Mouse (Mus musculus): ENCODE data around the gene Mindy4. TPM values are rescaled to one million over a fixed set of nuclear protein-coding genes. Genes with fewer than 3 reads are reported as not detected.

Mindy4 gene
- polyA plus RNA-seq, 1 experiment from 2014 or later = 7.7 TPM

GRCm38 (mm10) chr6:55332773-55333109 is 129.6 kb downstream of the Mindy4 start:
- H3K4me1 ChIP-seq (ENCODE audit: control insufficient read depth, insufficient read depth, low read length) = peaks cover 24% of the 10 kb centered on the region

GRCm38 (mm10) chr6:55335989-55336514 is 132.9 kb downstream of the Mindy4 start, which contains the start of gene Aqp1:
Aqp1 (plus strand) TSS chr6:55336432.
- H3K4me3 ChIP-seq (replicated peaks; ENCODE audit: low read length) = peak within 1 kb of the TSS; percentile 12; the same call in 1 of the 2 replicates
- peak; percentile 86 for ATAC-seq (ENCODE audit: insufficient read depth, low FRiP score)
- H3K9me3 ChIP-seq (replicated peaks; ENCODE audit: control insufficient read depth, low read length) = no peaks in the 10 kb centered on the region
- 6% methylated on average over 12 of the region's 12 CpGs for WGBS
- H3K4me1 ChIP-seq (ENCODE audit: control insufficient read depth, insufficient read depth, low read length) = peaks cover 35% of the 10 kb centered on the region
- peak within 1 kb of the TSS; percentile 13; the same call in 1 of the 2 replicates for H3K27ac ChIP-seq (ENCODE audit: low read length)
- H3K9ac ChIP-seq (ENCODE audit: low read length) = peak within 1 kb of the TSS; percentile 32; the same call in 1 of the 2 replicates
- peak within 1 kb of the TSS; percentile 16; the same call in 1 of the 2 replicates for H3K4me2 ChIP-seq (ENCODE audit: low read depth, low read length)
- no peaks in the 10 kb centered on the region for H3K27me3 ChIP-seq (ENCODE audit: control insufficient read depth, insufficient read depth, low read length)
- no peaks in the 10 kb centered on the region for H3K36me3 ChIP-seq (ENCODE audit: control insufficient read depth, insufficient read depth, low read length)

More at GRCm38 (mm10) chr6:55332773-55333109, 129.6 kb downstream of the Mindy4 start:
- H3K9ac ChIP-seq (ENCODE audit: low read length) = no peak overlapping the region
- ATAC-seq (ENCODE audit: insufficient read depth, low FRiP score) = no peak
- peak overlapping the region; percentile 4; the same call in 1 of the 2 replicates for H3K27ac ChIP-seq (ENCODE audit: low read length)
- H3K36me3 ChIP-seq (ENCODE audit: control insufficient read depth, insufficient read depth, low read length) = no peaks in the 10 kb centered on the region
- no peak overlapping the region for H3K4me2 ChIP-seq (ENCODE audit: low read depth, low read length)
- no peaks in the 10 kb centered on the region for H3K27me3 ChIP-seq (ENCODE audit: control insufficient read depth, insufficient read depth, low read length)
- 53% methylated on average over 6 of the region's 6 CpGs for WGBS
- no peaks in the 10 kb centered on the region for H3K9me3 ChIP-seq (replicated peaks; ENCODE audit: control insufficient read depth, low read length)
- no peak overlapping the region for H3K4me3 ChIP-seq (replicated peaks; ENCODE audit: low read length)

GRCm38 (mm10) chr6:55337242-55337641 is 134.1 kb downstream of the Mindy4 start:
- Histone ChIP-seq H3K27me3 (ENCODE audit: control insufficient read depth, insufficient read depth, low read length) (no peaks in the 10 kb centered on the region), H3K4me2 (ENCODE audit: low read depth, low read length) (0 out of 2 replicates have a peak overlapping the region, but pooled peaks have one; percentile 16), H3K27ac (ENCODE audit: low read length) (no peak overlapping the region), H3K4me3 (replicated peaks; ENCODE audit: low read length) (peak overlapping the region; percentile 12; the same call in 1 of the 2 replicates), H3K36me3 (ENCODE audit: control insufficient read depth, insufficient read depth, low read length) (no peaks in the 10 kb centered on the region), H3K9ac (ENCODE audit: low read length) (no peak overlapping the region), H3K9me3 (replicated peaks; ENCODE audit: control insufficient read depth, low read length) (no peaks in the 10 kb centered on the region), H3K4me1 (ENCODE audit: control insufficient read depth, insufficient read depth, low read length) (peaks cover 38% of the 10 kb centered on the region)
- 82% methylated on average over 5 of the region's 5 CpGs for WGBS
- no peak for ATAC-seq (ENCODE audit: insufficient read depth, low FRiP score)

- H3K4me3 ChIP-seq (replicated peaks; ENCODE audit: low read length) = no peak overlapping the region
- peaks cover 41% of the 10 kb centered on the region for H3K4me1 ChIP-seq (ENCODE audit: control insufficient read depth, insufficient read depth, low read length)
- H3K36me3 ChIP-seq (ENCODE audit: control insufficient read depth, insufficient read depth, low read length) = no peaks in the 10 kb centered on the region
- H3K9ac ChIP-seq (ENCODE audit: low read length) = no peak overlapping the region
- 50% methylated on average over 6 of the region's 6 CpGs for WGBS
- 0 out of 2 replicates have a peak overlapping the region, but pooled peaks have one; percentile 16 for H3K4me2 ChIP-seq (ENCODE audit: low read depth, low read length)
- no peaks in the 10 kb centered on the region for H3K27me3 ChIP-seq (ENCODE audit: control insufficient read depth, insufficient read depth, low read length)
- no peak overlapping the region for H3K27ac ChIP-seq (ENCODE audit: low read length)
- ATAC-seq (ENCODE audit: insufficient read depth, low FRiP score) = no peak
- H3K9me3 ChIP-seq (replicated peaks; ENCODE audit: control insufficient read depth, low read length) = no peaks in the 10 kb centered on the region
These were observed 134.9 kb downstream of the Mindy4 start for GRCm38 (mm10) chr6:55338077-55338476.

GRCm38 (mm10) chr6:55338934-55339825 is 136.0 kb downstream of the Mindy4 start:
- Histone ChIP-seq H3K4me1 (ENCODE audit: control insufficient read depth, insufficient read depth, low read length) (peaks cover 41% of the 10 kb centered on the region), H3K9me3 (replicated peaks; ENCODE audit: control insufficient read depth, low read length) (no peaks in the 10 kb centered on the region), H3K36me3 (ENCODE audit: control insufficient read depth, insufficient read depth, low read length) (no peaks in the 10 kb centered on the region), H3K4me3 (replicated peaks; ENCODE audit: low read length) (no peak overlapping the region), H3K27me3 (ENCODE audit: control insufficient read depth, insufficient read depth, low read length) (no peaks in the 10 kb centered on the region), H3K9ac (ENCODE audit: low read length) (no peak overlapping the region), H3K4me2 (ENCODE audit: low read depth, low read length) (peak overlapping the region; percentile 0; the same call in 1 of the 2 replicates), H3K27ac (ENCODE audit: low read length) (no peak overlapping the region)
- ATAC-seq (ENCODE audit: insufficient read depth, low FRiP score) = no peak
- 63% methylated on average over 9 of the region's 9 CpGs for WGBS

GRCm38 (mm10) chr6:55341688-55342087 is 138.5 kb downstream of the Mindy4 start:
- ATAC-seq (ENCODE audit: insufficient read depth, low FRiP score) = peak; percentile 87
- Histone ChIP-seq H3K4me3 (replicated peaks; ENCODE audit: low read length) (no peak overlapping the region), H3K36me3 (ENCODE audit: control insufficient read depth, insufficient read depth, low read length) (no peaks in the 10 kb centered on the region), H3K4me2 (ENCODE audit: low read depth, low read length) (no peak overlapping the region), H3K9me3 (replicated peaks; ENCODE audit: control insufficient read depth, low read length) (no peaks in the 10 kb centered on the region), H3K27ac (ENCODE audit: low read length) (peak overlapping the region; percentile 80), H3K4me1 (ENCODE audit: control insufficient read depth, insufficient read depth, low read length) (peaks cover 30% of the 10 kb centered on the region), H3K27me3 (ENCODE audit: control insufficient read depth, insufficient read depth, low read length) (no peaks in the 10 kb centered on the region), H3K9ac (ENCODE audit: low read length) (no peak overlapping the region)
- WGBS = 25% methylated on average over 5 of the region's 5 CpGs

- H3K9me3 ChIP-seq (replicated peaks; ENCODE audit: control insufficient read depth, low read length) = no peaks in the 10 kb centered on the region
- H3K9ac ChIP-seq (ENCODE audit: low read length) = peak overlapping the region; percentile 1; the same call in 1 of the 2 replicates
- ATAC-seq (ENCODE audit: insufficient read depth, low FRiP score) = peak; percentile 38; the same call in 1 of the 2 replicates
- no peak overlapping the region for H3K4me3 ChIP-seq (replicated peaks; ENCODE audit: low read length)
- no peaks in the 10 kb centered on the region for H3K36me3 ChIP-seq (ENCODE audit: control insufficient read depth, insufficient read depth, low read length)
- H3K27me3 ChIP-seq (ENCODE audit: control insufficient read depth, insufficient read depth, low read length) = no peaks in the 10 kb centered on the region
- peaks cover 30% of the 10 kb centered on the region for H3K4me1 ChIP-seq (ENCODE audit: control insufficient read depth, insufficient read depth, low read length)
- H3K4me2 ChIP-seq (ENCODE audit: low read depth, low read length) = no peak overlapping the region
- 45% methylated on average over 9 of the region's 9 CpGs for WGBS
- H3K27ac ChIP-seq (ENCODE audit: low read length) = peak overlapping the region; percentile 73
These were observed 139.1 kb downstream of the Mindy4 start for GRCm38 (mm10) chr6:55342328-55342727.

- Histone ChIP-seq H3K36me3 (ENCODE audit: control insufficient read depth, insufficient read depth, low read length) (no peaks in the 10 kb centered on the region), H3K4me1 (ENCODE audit: control insufficient read depth, insufficient read depth, low read length) (peaks cover 25% of the 10 kb centered on the region), H3K9me3 (replicated peaks; ENCODE audit: control insufficient read depth, low read length) (no peaks in the 10 kb centered on the region), H3K27me3 (ENCODE audit: control insufficient read depth, insufficient read depth, low read length) (no peaks in the 10 kb centered on the region), H3K4me3 (replicated peaks; ENCODE audit: low read length) (no peak overlapping the region), H3K9ac (ENCODE audit: low read length) (no peak overlapping the region), H3K27ac (ENCODE audit: low read length) (no peak overlapping the region), H3K4me2 (ENCODE audit: low read depth, low read length) (no peak overlapping the region)
- ATAC-seq (ENCODE audit: insufficient read depth, low FRiP score) = no peak
- 84% methylated on average over 10 of the region's 10 CpGs for WGBS
These were observed 140.3 kb downstream of the Mindy4 start for GRCm38 (mm10) chr6:55343446-55343845.
